Mouse (Mus musculus): ENCODE measurements at regions not wholly inside any gene's neighbourhood (a gene's known extent, or its start where the extent isn't known, plus 50 kb on each side); places are given as distances from the start of the nearest gene placed in this dataset.

DNA sequence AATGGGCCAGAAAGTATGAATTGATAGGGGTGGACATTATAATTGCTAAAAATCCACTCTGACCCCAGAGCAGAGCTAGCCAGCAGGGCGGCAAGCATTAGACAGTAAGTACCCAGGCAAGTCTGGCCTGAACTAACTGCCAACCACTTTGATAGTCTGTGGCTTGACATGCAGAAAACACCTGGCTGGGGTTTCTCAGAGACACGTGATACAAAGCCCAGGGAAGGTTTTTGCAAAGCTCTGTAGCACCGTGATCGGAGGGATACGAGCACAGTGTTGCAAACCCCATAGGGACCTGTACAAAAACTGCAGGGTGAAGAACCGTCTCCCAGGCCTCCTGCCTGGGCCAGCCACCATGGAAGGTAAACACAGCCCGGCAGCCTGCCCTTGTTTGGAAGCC is 131.9 kb downstream of the Dad1 start:
- no peak for TF ChIP-seq CTCF (IDR thresholded peaks at IDR 0.05; ENCODE audit: extremely low read depth, insufficient read depth, insufficient read length, insufficient replicate concordance)
- TF ChIP-seq POLR2A (IDR thresholded peaks at IDR 0.05; ENCODE audit: low read depth, low read length): no peak

All from spleen, adult 2 months (tissue).